Mouse (Mus musculus): ENCODE measurements at regions not wholly inside any gene's neighbourhood (a gene's known extent, or its start where the extent isn't known, plus 50 kb on each side); places are given as distances from the start of the nearest gene placed in this dataset.

DNA sequence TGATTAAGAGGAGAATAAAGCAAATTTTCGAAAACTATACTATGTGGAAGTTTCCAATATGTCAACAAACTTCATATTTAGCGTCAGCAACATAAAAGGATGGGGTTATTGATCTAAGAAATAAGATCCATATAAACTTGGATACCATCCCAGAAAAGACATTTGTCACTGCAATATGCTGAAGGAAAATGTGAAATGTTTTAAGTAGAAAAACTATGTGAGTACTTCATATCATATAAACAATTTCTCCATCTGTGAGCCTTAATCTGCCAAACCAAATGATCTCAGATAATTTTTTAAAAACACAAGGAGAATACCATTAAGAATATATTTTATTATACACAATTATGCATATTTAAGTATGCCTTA, 892.7 kb upstream of the Adam24 start:
- Histone ChIP-seq H3K36me3 (replicated peaks in 1 of 2; ENCODE audit: control insufficient read depth in 1 of 2, insufficient read depth in 1 of 2, low read length in 1 of 2) (no peaks in the 10 kb centered on the region), H3K9ac (ENCODE audit: insufficient read depth, low read depth) (no peak overlapping the region), H3K4me2 (ENCODE audit: insufficient read depth, low read depth, poor library complexity, severe bottlenecking) (no peak overlapping the region), H3K27ac (ENCODE audit: insufficient read depth, low read depth) (no peak overlapping the region), H3K9me3 (replicated peaks; ENCODE audit: low read length) (no peaks in the 10 kb centered on the region), H3K27me3 (replicated peaks) (no peaks in the 10 kb centered on the region), H3K4me3 (replicated peaks in 1 of 3; ENCODE audit: low read depth in 2 of 3, low read length in 2 of 3, poor library complexity in 1 of 3) (no peak overlapping the region), H3K4me1 (ENCODE audit: control insufficient read depth in 1 of 2, insufficient read depth in 2 of 2) (no peaks in the 10 kb centered on the region), H3K79me2 (replicated peaks; ENCODE audit: control insufficient read depth, extremely low read depth, insufficient read depth, poor library complexity, severe bottlenecking) (no peaks in the 10 kb centered on the region)
- no peak for DNase-seq (ENCODE audit: extremely low read depth)
- dilution Hi-C loops (cut with MboI; ENCODE audit: extremely low pct_ligation_motif_present, extremely low pct_unique_long_range_greater_than_20kb, low sequenced_read_pairs): no loop called here
- TF ChIP-seq POLR2AphosphoS2 (IDR thresholded peaks at IDR 0.05; ENCODE audit: low read depth, low read length): no peak
- no peak for TF ChIP-seq JUN (IDR thresholded peaks at IDR 0.05; ENCODE audit: insufficient read depth, low read depth, low read length)
- no peak for TF ChIP-seq MXI1 (IDR thresholded peaks at IDR 0.05; ENCODE audit: low read depth, low read length)
- TF ChIP-seq RCOR1 (conservative IDR thresholded peaks at IDR 0.05; ENCODE audit: low read depth, low read length): no peak
- TF ChIP-seq TBP (conservative IDR thresholded peaks at IDR 0.05; ENCODE audit: low read depth, low read length): no peak
- no peak for TF ChIP-seq USF2 (conservative IDR thresholded peaks at IDR 0.05; ENCODE audit: low read depth, low read length)
- no peak for TF ChIP-seq CHD1 (IDR thresholded peaks at IDR 0.05; ENCODE audit: low read depth, low read length)
- TF ChIP-seq ZMIZ1 (IDR thresholded peaks at IDR 0.05; ENCODE audit: low read depth, low read length): no peak
- TF ChIP-seq GABPA (IDR thresholded peaks at IDR 0.05; ENCODE audit: insufficient replicate concordance, low read depth, low read length): no peak
- no peak for TF ChIP-seq IRF4 (IDR thresholded peaks at IDR 0.05; ENCODE audit: low read depth, low read length)
- no peak for TF ChIP-seq SIN3A (IDR thresholded peaks at IDR 0.05; ENCODE audit: low read length)
- TF ChIP-seq CTCF (conservative IDR thresholded peaks at IDR 0.05 in 1 of 2, IDR thresholded peaks at IDR 0.05 in 1 of 2; ENCODE audit: low read depth in 2 of 2, low read length in 2 of 2): no peak
- no peak for TF ChIP-seq ELF1 (IDR thresholded peaks at IDR 0.05; ENCODE audit: low read depth, low read length)
- no peak for TF ChIP-seq USF1 (IDR thresholded peaks at IDR 0.05; ENCODE audit: low read depth, low read length)
- no peak for TF ChIP-seq RAD21 (IDR thresholded peaks at IDR 0.05; ENCODE audit: low read depth, low read length)
- no peak for TF ChIP-seq NELFE (IDR thresholded peaks at IDR 0.05; ENCODE audit: low read depth, low read length)
- in situ Hi-C loops (cut with MboI; ENCODE audit: low pct_ligation_motif_present, low pct_unique_long_range_greater_than_20kb, low sequenced_read_pairs): no loop called here
